Mouse (Mus musculus) neutrophil, adult 5-6 weeks (primary cell): Measurements from ENCODE around the gene Rab3d. TPM values are rescaled to one million over a fixed set of nuclear protein-coding genes. Genes with fewer than 3 reads are reported as not detected.
A peak's percentile ranks its signal among the peaks of the same experiment; 100 is the strongest.
"Not testable (repeated sequence)": the region's sequence is repeated elsewhere in the genome, so short reads cannot be mapped to it uniquely, and the experiment has no call there.

Source experiments
- ATAC-seq: fragments of 151-379, 151-347 bp; 2 replicates; pipeline ENCODE4 v1.8.0; 2017; ENCODE audit warnings: mild to moderate bottlenecking, moderate TSS enrichment; ENCODE audit not compliant: insufficient number of reproducible peaks, poor library complexity, low FRiP score, severe bottlenecking; ENCODE audit errors: extremely low read depth
- total RNA-seq: library from RNA; stranded (forward); fragments of 200-1000 nt; gene quantifications from 2 replicates; pipeline ENCODE4 v1.2.3, GENCODE M21; 2017

Rab3d gene
- total RNA-seq, 1 experiment from 2014 or later, result 20.0 TPM

DNA sequence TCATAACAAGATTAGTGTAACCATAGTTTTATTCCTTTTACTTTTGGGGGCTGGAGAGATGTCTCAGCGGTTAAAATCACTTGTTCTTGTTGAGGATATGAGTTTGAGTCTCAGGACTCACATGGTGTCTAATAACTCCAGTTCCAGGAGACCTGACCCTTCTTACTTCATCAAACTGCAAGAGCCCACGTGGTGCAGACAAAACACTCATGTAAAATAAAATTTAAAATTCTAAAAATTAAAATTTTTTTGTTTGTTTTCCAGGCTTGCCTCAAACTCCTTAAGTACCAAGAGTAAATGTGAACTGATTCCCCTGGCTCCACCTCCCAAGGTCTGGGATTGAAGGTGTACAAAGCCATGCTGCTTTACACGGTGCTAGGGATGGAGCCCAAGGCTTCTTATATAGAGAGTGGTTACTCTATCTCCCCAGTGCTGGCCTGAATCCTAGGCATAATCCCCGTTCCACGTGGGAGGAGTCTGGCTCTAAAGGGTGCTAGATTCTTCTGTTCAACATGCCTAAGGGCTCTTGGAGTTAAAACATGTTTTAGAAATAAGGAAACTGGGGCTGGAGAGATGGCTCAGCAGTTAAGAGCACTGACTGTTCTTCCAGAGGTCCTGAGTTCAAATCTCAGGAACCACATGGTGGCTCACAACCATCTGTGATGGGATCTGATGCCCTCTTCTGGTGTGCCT lies 846 bp upstream of the Rab3d start:
- ATAC-seq, result no peak

DNA sequence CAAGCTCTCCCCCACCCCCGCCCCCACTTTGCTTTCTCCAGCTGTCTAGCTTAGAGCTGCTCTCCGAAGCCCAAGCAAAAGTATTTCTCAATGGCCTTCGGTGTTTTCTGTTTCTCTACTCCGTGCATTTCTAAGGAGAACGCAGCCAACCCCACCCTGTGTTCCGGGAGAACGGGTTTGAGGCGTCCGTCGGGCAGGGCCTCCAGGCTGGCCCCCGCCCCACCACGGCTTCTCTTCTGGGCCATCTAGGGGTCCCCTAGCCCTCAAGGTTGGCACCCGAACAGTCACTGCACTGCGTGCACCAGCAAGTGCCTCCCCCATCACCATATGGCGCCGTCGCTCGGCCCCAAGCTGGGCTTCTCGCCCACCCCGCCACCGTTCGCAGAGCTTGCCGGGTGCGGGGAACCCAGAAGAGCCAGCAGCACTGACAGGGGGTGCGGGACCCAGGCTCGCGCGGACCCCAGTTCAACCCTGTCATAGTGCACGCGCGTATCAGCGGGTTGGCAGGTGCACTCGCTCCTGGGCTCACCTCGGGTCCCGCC lies 428 bp downstream of the Rab3d start:
- 0 out of 2 replicates have a peak, but pooled peaks have one; percentile 2 for ATAC-seq

DNA sequence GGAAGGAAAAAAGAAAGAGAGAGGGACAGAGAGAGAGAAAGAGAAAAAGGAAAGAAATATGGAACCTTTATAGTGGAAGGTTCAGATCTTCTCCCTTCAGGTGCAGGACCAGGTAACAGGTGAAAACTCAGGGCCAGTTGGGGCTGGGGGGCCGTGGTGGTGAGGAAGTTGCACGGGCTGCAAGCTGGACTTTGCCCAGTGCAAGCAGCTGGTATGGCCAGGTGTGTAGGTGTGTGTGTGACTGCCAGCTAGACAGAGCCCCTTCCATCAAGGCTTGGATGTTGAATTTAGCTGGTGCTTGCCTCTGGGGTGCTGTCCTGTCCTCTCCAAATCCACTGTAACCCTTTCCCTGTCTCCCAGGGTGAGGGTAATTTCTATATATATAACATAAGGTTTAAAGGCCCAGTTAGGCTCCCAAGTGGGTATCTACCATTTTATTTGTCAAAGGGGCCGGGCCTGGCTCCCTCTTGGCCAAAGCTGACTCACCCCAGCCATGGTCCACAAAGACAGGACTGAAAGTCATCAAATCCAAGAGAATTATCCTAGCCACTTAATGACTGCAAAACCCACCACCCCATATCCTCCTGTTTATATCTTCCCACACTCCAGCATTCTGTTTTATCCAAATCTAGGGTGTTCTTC lies 1.0 kb downstream of the Rab3d start:
- ATAC-seq, result no peak

DNA sequence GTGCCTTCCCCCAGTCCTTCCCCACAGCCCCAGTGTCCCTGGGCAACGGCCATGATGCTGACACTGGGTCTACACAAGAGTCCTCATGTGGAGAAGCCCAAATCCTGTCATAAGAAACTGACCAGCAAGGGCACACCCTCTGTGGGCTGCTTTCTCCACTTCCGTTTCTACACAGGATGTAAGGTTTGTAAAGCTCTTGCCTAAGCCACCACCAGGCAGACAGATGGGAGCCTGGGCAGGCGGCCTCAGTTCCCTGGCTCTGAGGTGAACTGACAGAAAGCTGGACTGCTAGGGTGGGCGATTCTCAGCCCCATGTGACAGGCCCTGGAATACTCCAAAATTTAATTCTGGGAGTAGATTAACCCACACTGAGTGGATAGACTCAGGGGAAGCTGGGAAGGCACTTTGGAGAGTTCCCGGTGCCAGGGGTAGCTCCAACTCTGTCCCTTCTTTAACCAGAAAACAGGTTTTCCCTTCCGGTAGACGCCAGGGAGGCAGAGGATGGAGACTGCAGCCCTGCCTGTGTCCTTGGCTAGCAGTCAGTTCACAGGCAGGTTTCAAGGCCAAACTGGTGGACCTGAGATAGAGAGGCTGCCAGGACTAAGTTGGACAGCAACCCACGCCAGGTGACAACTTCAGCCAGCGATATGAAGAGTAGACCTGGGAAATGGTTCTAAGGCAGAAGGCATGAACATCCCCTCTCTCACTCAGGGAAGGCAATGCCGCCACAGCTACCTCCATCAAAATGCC lies 8.3 kb downstream of the Rab3d start:
- ATAC-seq, result peak; percentile 62

DNA sequence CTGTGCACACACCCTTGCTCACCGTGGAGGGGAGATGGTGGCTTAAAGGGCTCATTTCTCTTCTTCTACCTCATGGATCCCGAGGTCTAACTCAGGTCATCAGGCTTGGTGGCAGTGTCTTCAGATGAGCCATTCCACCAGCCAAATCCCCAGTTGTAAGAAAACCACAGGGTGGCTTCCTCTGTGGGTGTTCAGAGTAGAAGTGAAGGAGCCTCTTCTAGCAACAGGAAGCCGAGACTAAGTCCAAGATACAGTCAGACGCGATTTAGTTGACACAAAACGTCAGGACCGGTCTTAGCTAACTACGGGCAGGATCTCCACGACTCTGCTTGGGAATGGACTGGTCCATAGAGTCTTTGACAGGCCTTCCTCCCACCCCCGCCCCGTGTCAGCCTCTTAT lies 9.8 kb downstream of the Rab3d start:
- ATAC-seq, result no peak

DNA sequence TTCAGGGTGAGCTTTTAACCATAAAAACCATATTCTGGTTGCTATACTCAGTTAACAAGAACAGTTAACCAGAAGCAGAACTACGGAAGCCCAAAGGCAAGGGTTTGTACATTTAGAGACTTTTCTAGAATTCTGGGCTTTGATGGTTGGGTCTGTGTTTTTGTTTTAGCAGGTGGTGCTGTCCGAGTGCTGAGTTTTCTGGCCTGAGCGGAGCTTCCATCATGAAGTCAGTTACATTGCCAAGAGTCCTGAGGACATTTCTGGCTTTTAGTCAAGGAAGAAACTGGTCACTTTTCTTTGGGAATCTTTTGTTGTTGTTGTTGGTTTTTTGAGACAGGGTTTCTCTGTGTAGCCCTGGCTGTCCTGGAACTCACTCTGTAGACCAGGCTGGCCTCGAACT lies 14.0 kb downstream of the Rab3d start:
- ATAC-seq, result no peak

DNA sequence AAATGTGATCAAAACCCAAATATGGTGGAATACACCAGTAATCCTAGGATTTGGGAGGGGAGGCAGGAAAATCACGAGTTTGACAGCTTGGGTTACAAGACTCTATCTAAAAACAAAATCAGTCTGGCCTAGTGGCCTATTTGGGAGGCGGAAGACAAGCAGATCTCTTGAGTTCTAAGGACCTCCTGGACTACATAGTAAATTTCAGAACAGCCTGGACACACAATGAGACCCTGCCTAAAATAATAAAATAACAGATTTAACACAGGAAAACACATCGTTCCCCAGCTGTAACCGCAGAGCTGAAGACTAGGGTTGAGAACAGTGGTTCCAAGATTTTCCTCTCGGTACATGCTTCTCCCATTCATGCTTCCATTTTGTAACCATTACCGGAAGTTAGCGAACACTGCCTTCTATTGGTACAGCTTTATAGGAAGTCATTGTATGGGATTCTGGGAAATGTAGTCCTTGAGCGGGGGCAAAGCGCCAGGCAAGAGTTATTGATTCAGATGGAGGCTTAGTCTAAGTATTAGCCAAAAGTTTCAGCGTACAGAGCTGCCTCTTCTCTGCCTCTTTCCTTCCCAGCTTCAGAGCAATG lies 16.7 kb downstream of the Rab3d start:
- ATAC-seq, result peak; percentile 79

DNA sequence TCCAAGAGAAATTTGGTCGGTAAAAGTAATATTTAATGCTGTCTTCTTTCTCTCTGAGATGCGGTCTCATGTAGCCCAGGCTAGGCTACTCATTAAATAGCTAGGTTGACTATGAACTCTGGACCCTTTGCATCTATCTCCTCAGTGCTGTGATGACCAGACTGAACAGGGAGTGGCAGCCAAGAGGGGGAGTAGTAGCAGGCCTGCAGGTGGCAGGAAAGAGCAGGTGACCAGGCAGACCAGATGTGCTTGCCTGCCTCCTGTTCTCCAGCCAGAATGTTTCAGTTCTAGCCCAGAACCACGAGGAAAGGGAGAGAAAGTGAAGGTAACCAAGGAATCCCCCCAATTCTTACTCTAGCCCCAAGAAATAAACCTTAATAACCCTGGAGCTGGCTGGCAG lies 28.8 kb downstream of the Rab3d start:
- ATAC-seq, result no peak

DNA sequence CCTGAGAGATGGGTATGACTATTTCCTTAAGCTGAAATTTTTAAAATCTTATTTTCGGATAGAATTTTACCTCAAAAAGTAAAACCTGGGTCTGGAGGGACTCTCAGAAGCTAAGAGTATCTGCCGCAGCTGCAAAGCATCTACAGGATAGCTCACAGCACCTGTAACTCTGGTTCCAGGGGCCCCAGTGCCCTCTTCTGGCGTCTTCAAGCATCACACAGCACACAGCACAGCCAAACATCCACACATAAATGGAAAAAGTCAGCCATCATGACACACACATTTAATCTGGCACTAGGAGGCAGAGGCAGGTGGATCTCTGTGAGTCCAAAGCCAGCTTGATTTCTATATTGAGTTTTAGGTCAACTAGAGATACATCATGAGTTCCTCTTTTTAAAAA lies 41.4 kb downstream of the Rab3d start:
- ATAC-seq, result no peak

DNA sequence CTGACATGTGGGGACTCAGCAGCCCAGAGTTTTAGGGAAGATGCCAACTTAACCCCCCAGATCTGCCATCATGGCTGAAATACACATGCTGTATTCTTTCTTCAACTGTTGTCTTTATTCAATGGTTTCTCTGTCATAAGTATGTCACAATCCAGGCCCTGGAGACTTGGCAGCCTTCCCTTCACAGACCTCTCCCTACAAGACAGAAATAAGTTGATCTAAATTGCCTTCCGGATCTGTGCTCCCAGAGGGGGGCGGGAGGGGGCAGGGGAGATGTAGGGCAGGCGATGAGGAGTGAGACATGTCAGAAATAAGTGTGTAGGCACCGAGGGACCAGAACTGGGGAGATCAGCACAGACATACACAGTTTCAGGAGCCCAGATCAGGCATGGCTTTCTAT lies 45.8 kb downstream of the Rab3d start:
- ATAC-seq, result no peak

DNA sequence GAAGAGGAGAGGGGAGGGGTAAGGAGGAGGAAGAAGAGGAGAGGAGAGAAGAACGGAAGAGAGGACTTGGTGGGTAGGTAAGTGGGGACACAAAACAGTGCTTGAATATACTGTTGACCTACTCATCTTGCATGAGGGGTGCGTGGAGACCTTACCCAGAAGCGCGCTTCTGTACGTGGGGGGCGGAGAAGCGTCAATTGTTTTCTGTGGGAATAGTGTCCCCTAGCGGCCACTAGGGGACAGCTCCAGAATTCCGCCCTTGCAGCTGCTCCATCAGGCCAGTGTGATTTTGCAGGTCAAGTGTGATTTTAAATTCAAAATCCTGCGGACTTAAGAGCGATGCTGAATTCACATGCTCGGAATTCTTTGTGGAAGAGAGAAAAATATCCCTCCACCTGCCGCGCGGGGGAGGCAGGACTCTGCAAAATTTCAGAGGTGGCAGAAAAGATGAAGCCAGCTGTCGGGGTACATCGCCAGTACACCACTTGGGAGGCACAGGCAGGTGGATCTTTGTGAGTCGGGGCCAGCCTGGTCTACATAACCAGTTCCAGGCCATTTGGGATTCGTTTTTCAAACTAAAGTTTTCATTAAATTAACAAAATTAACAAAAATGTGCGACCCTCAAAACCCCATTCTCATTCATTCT lies 47.0 kb downstream of the Rab3d start:
- ATAC-seq, result no peak

DNA sequence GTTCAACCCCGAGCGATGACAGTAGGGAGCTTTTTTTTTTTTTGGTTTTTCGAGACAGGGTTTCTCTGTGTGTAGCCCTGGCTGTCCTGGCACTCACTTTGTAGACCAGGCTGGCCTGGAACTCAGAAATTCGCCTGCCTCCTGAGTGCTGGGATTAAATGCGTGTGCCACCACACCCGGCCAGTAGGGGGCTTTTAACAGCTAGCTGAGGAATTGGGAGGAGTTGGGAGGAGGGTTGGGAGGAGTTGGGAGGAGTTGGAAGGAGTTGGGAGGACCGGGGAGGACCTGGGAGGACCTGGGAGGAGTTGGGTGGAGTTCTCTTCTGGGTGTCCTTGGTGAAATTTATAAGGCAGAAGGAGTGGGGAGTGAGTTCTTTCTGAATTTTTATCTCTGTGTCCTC lies 48.7 kb downstream of the Rab3d start:
- not testable (repeated sequence) for ATAC-seq

DNA sequence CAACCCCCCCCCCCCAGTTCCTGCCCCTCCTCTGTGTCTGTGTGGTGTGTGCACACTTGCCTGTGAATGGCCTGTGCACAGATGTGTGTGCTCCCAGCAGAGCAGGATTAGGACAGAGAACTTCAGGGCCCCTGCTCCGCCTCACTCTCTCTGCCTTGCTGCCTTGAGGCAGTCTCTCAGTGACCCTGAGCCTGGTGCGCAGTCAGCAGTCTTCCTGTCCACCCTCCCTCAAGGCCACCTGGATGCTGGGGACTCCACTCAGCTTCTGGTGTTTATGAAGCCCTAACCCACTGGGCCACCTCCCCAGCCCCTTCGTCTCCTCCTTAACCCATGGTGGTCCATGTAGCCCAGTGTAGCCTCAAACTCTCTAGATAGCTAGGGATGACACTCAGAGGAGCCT lies 50.3 kb downstream of the Rab3d start:
- no peak for ATAC-seq

DNA sequence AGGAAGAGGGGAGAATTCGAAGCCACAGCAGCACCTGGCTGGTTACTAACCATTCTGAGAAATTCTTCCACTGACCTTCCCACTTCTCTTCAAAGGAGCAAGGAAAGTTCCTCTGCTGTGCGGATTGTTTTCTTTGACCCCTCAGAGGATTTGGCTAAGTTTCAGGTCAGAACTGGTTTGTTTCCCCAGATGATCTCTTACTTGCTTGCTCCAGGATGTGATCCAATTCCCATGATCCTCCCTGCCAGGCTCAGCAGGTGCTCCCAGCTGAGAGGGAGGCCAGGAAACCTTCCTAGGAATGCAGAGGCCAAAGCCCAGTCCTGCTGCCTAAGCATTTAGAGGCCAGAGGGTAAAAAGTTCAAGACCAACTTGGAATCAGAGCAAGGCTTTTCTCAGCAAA lies 51.4 kb downstream of the Rab3d start:
- ATAC-seq, result no peak

DNA sequence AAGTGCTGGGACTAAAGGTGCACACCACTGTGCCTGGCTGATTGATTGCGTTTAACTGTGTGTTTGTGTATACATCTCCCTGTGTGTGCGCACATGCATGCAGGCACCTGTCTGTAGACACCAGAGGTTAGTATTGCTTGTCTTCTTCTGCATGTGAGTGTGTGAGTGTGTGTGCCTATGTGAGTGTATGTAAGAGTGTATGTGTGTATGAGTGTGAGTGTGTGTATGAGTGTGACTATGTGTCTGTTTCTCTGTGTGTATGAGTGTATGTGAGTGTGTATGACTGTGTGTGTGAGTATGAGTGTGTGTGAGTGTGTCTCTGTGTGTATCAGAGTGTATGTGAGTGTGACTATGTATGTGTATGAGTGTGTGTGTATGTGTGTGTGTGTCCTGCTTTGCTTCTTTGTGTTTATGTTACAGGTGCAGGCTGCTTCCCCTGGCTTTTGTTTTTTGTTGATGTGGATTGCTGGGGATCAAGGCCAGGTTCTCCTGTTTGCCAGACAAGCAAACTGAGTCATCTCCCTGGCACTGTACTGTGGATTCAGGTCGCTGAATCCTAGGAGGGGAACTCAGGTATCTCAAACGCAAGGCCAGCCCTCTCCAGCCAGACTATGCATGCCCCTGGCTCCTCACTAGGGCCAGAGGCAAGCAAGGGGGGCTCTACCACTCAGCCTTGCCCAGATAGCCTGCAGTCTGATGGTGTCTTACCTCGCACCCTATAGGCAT lies 52.2 kb downstream of the Rab3d start:
- no peak for ATAC-seq

DNA sequence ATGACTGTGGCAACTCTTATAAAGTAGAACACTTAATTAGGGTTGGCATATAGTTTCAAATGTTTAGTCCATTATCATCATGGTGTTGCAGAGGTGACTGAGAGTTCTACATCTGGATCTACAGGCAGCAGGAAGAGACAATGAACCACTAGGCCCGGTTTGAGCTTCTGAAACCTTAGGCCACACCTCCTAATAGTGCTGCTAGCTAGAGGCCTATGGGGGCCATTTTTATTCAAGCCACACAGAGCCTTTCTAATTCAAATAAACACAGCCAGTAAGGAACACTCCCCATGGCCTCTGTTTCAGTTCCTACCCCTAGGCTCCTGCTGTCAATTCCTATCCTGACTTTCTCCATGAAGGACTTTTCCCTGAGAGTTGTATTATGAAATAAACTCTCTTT lies 55.8 kb downstream of the Rab3d start:
- ATAC-seq, result no peak

DNA sequence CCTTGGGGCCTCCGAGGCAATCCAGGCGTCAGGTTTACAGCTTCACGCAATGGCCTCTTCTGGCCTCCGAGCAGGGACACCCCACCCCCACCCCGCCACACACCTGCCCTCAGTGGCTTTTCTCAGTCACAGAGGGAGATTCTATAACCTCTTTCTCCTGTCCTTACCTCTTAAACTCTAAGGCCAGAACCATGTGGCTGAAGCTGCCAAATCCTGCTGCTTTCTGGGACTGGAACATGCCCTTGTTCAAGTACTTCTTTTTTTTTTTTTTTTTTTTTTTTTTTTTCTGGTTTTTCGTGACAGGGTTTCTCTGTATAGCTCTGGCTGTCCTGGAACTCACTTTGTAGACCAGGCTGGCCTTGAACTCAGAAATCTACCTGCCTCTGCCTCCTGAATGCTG lies 57.6 kb downstream of the Rab3d start:
- ATAC-seq, result not testable (repeated sequence)

DNA sequence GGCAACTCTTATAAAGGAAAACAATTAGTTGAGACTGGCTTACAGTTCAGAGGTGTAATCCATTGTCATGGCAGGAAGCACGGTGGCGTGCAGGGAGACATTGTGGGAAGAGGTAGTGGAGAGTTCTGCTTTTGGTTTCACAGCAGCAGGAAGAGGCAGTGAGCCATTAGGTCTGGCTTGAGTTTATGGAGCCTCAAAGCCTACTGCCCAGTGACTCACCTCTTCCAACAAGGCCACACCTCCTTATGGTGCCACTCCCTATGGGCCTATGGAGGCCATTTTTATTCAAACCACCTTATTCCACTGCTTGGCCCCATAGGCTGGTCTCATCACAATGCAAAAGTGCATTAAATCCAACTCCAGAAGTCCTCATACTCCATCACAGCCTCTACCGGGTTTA lies 58.4 kb downstream of the Rab3d start:
- ATAC-seq, result no peak
